Mouse (Mus musculus) midbrain, embryonic 14.5 days (tissue): ENCODE measurements around the gene Nol12. TPM values are rescaled to one million over a fixed set of nuclear protein-coding genes. Genes with fewer than 3 reads are reported as not detected.

Experiments
- ATAC-seq: fragments of 200-750 bp; cut with Nextera tagmentation; 2 replicates; pipeline ENCODE4 v1.8.0; 2017; ENCODE audit warnings: moderate number of reproducible peaks, moderate library complexity; ENCODE audit not compliant: low FRiP score, low TSS enrichment
- DNase-seq: peaks from one replicate; pipeline ENCODE4 v3.0.0-alpha.2; 2015
- H3K27ac ChIP-seq: fragments of 300-500 bp; sonication (generic); replicated peaks from 2 replicates; pipeline ENCODE4 v1.5.1; 2014; ENCODE audit warnings: mild to moderate bottlenecking, low read depth, low read length, moderate library complexity
- H3K27me3 ChIP-seq: fragments of 300-500 bp; sonication (generic); 2 replicates; pipeline ENCODE4 v1.6.1; 2014; ENCODE audit warnings: low read length, control low read depth, mixed read lengths; ENCODE audit not compliant: control insufficient read depth, insufficient read depth
- H3K36me3 ChIP-seq: fragments of 300-500 bp; sonication (generic); 2 replicates; pipeline ENCODE4 v1.6.1; 2014; ENCODE audit warnings: low read length, control low read depth; ENCODE audit not compliant: control insufficient read depth, insufficient read depth
- H3K4me1 ChIP-seq: fragments of 300-500 bp; sonication (generic); 2 replicates; pipeline ENCODE4 v1.6.1; 2014; ENCODE audit warnings: mild to moderate bottlenecking, antibody characterized with exemption, low read length, control low read depth; ENCODE audit not compliant: control insufficient read depth, insufficient read depth
- H3K4me2 ChIP-seq: fragments of 300-500 bp; sonication (generic); 2 replicates; pipeline ENCODE4 v1.6.1; 2014; ENCODE audit warnings: mild to moderate bottlenecking, low read length, moderate library complexity
- H3K4me3 ChIP-seq: fragments of 300-500 bp; sonication (generic); replicated peaks from 2 replicates; pipeline ENCODE4 v1.5.1; 2014; ENCODE audit warnings: low read depth, low read length
- H3K9ac ChIP-seq: fragments of 300-500 bp; sonication (generic); replicated peaks from 2 replicates; pipeline ENCODE4 v1.6.1; 2014; ENCODE audit warnings: mild to moderate bottlenecking, low read length, moderate library complexity
- H3K9me3 ChIP-seq: fragments of 300-500 bp; sonication (generic); 2 replicates; pipeline ENCODE4 v1.6.1; 2016; ENCODE audit warnings: low read length, control low read depth, mixed read lengths; ENCODE audit not compliant: control insufficient read depth
- WGBS: fragments of 180-500 bp; shearing (Covaris S2); extraction: QIAGEN DNeasy Blood & Tissue Kit; methylation state at CpG from one replicate; pipeline ENCODE4 v1.1.7; 2014; 5-methylcytosine and 5-hydroxymethylcytosine counted together
- microRNA-seq: library from miRNA; unstranded; fragments of <30 nt; microRNA quantifications from one replicate; pipeline ENCODE4, GENCODE M21; 2016
- polyA plus RNA-seq: library from polyadenylated mRNA; unstranded; fragments of >200 nt; fragmentation: Nextera tagmentation; extraction: Ambion mirVana; gene quantifications from 2 replicates; pipeline ENCODE4 v1.2.1, GENCODE M21; 2014

Nol12 gene
- polyA plus RNA-seq, 1 experiment from 2014 or later: 61.0 TPM

DNA sequence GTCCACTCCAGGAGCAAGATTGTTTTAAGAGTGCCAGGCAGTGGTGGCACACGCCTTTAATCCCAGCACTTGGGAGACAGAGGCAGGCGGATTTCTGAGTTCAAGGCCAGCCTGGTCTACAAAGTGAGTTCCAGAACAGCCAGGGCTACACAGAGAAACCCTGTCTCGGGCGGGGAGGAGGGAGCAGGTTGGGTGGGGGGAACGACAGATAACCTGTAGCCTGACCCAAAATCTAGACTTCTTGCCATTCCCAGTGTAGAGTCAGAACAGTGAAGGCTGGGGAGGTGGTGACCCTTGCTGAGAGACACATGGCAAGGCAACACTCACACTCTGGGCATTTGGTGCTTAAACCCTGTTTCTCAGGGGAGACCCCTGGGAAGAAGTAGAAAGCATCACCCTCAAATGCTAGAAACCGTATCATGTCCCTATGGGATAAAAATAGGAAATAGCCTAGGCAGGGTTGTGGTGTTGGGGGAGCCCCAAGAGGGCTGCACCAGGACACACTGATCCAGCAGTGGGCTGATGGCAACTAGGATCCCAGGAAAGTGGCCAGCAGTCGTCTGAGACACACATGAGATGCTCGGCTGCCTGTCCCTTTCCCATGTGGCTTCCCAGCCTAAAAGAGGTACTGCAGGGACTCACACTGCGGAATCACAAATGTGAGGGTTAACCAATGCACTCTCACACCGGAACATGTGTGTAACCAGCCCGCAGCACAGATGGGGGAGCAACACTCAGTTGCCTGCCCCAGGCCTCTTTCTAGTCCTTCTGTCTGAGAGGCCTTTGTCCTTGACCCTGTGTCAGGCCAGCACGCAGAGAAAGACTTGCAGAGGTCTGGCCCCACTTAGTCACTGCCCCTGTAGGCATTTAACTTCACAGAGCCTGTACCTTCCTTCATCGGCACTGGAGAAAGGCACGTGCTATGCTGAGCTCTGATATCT is 54.7 kb downstream of the Nol12 start:
- DNase-seq (no peak), ATAC-seq (no peak)
- no peak overlapping the region for H3K9ac ChIP-seq
- no peak overlapping the region for H3K4me2 ChIP-seq
- H3K27me3 ChIP-seq: no peaks in the 10 kb centered on the region
- peaks cover 58% of the 10 kb centered on the region for H3K36me3 ChIP-seq
- no peaks in the 10 kb centered on the region for H3K4me1 ChIP-seq
- H3K27ac ChIP-seq: no peak overlapping the region
- H3K4me3 ChIP-seq: no peak overlapping the region
- 92% methylated on average over 14 of the region's 14 CpGs for WGBS
- no peaks in the 10 kb centered on the region for H3K9me3 ChIP-seq

DNA sequence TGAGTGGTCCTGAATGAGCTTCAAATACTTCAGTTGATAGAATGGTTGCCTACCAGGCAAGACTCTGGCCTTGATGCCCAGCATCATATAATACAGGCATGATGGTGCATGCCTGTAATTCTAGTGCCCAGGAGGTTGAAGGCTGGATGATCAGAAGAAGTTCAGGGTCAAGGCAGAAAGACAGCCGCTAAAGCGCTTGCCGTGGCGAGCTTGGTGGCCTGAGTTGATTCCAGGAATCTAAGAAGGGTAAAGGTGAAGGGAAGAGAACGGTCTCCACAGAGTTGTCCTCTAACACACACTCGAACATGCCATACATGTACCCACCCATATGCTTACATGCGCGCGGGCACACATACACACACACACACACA is 55.3 kb downstream of the Nol12 start:
- 98% methylated on average over 9 of the region's 9 CpGs for WGBS
- H3K4me2 ChIP-seq: no peak overlapping the region
- no peak overlapping the region for H3K4me3 ChIP-seq
- H3K9me3 ChIP-seq: no peaks in the 10 kb centered on the region
- no peak overlapping the region for H3K27ac ChIP-seq
- H3K9ac ChIP-seq: no peak overlapping the region
- DNase-seq (no peak), ATAC-seq (no peak)
- H3K27me3 ChIP-seq: no peaks in the 10 kb centered on the region
- H3K4me1 ChIP-seq: no peaks in the 10 kb centered on the region
- H3K36me3 ChIP-seq: peaks cover 64% of the 10 kb centered on the region

DNA sequence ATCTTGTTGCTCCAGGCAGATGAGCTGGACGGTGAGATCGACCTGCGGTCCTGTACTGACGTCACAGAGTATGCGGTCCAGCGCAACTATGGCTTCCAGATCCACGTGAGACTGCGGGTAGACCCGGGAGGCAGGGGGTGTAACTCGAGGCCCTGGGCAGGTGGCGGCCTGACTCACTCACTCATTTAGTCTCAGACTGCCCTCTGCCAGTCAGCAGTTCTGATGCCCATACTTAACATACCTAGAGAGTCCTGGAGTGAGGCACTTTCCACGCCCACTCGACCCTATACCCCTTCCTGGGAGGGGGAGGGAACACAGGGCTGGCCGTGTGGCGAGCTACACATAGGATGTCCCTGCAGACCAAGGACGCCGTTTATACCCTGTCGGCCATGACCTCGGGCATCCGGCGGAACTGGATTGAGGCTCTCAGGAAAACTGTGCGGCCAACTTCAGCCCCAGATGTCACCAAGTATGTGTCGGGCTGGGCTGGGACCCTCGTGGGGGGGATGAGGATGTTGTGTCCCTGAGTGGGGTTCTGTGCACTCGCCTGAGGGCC is 56.3 kb downstream of the Nol12 start:
- no peak for ATAC-seq
- WGBS: 95% methylated on average over 25 of the region's 25 CpGs
- no peak overlapping the region for H3K9ac ChIP-seq
- no peak overlapping the region for H3K4me3 ChIP-seq
- no peaks in the 10 kb centered on the region for H3K4me1 ChIP-seq
- H3K4me2 ChIP-seq: no peak overlapping the region
- peaks cover 70% of the 10 kb centered on the region for H3K36me3 ChIP-seq
- H3K9me3 ChIP-seq: no peaks in the 10 kb centered on the region
- H3K27me3 ChIP-seq: no peaks in the 10 kb centered on the region
- H3K27ac ChIP-seq: no peak overlapping the region
- DNase-seq: no peak

DNA sequence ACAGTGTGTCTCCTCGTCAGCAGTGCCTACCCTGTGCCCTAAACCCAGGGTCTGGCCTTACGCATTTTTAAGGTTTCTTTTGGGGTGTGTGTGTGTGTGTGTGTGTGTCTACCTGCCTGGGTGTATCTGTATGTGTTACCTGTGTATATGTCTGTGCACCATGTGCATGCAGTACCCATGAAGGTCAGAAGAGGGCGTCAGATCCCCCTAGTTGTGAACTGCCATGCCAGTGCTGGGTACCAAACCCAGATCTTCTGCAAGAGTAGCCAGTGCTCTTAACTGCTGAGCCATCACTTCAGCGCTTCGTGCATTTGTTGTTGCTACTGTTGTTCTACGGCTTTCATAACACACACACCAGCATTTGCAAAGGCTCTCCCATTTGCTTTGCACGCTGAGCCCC is 57.5 kb downstream of the Nol12 start:
- no peaks in the 10 kb centered on the region for H3K4me1 ChIP-seq
- no peak for ATAC-seq
- H3K9ac ChIP-seq: no peak overlapping the region

DNA sequence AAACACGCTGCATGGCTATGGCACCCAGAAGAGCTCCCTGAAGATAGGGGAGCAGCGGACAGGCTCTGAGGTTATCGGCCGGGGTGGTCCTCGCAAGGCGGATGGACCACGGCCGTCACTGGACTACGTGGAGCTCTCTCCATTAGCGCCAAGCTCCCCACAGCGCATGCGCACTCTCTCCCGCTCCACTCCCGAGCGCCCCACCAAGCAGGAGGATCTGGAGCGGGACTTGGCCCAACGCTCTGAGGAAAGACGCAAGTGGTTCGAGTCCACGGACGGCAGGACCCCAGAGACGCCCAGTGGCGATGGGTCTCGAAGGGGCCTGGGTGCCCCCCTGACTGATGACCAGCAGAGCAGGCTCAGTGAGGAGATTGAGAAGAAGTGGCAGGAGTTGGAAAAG is 58.2 kb downstream of the Nol12 start:
- Histone ChIP-seq H3K36me3 (peaks cover 68% of the 10 kb centered on the region), H3K9ac (no peak overlapping the region), H3K27me3 (no peaks in the 10 kb centered on the region), H3K4me2 (no peak overlapping the region), H3K4me3 (no peak overlapping the region), H3K9me3 (no peaks in the 10 kb centered on the region), H3K4me1 (no peaks in the 10 kb centered on the region), H3K27ac (no peak overlapping the region)
- ATAC-seq (no peak), DNase-seq (no peak)
- WGBS: 97% methylated on average over 24 of the region's 24 CpGs

More for the DNA sequence above, 57.5 kb downstream of the Nol12 start:
- Histone ChIP-seq H3K4me3 (no peak overlapping the region), H3K27ac (no peak overlapping the region), H3K36me3 (peaks cover 70% of the 10 kb centered on the region), H3K27me3 (no peaks in the 10 kb centered on the region), H3K4me2 (no peak overlapping the region), H3K9me3 (no peaks in the 10 kb centered on the region)
- no peak for DNase-seq
- WGBS: 90% methylated on average over 7 of the region's 7 CpGs

Small RNA genes within 50 kb of the gene (microRNA-seq; reads per million reads assigned to microRNA genes)
- 0.44 reads per million for gene Mir6955

Other genes starting within 250 kb of the Nol12 start
- 4.0 and 8.1 TPM in 2 replicates for gene Elfn2, start 216.2 kb upstream of the Nol12 start, polyA plus RNA-seq
- 16.7 and 28.0 TPM in 2 replicates for gene Mfng, start 161.5 kb upstream of the Nol12 start, polyA plus RNA-seq
- 1.3 and 1.6 TPM in 2 replicates for gene Card10, start 131.9 kb upstream of the Nol12 start, polyA plus RNA-seq
- gene Cdc42ep1, start 92.3 kb upstream of the Nol12 start, polyA plus RNA-seq: 7.8 and 8.8 TPM in 2 replicates
- gene Lgals2, start 79.4 kb upstream of the Nol12 start, polyA plus RNA-seq: not detected in 2 replicates
- gene Gga1, start 57.7 kb upstream of the Nol12 start, polyA plus RNA-seq: 37.3 and 42.0 TPM in 2 replicates
- gene Gm49510, start 35.3 kb upstream of the Nol12 start, polyA plus RNA-seq: not detected in 2 replicates
- 1.7 and 2.9 TPM in 2 replicates for gene Sh3bp1, start 35.2 kb upstream of the Nol12 start, polyA plus RNA-seq
- 111 and 147 TPM in 2 replicates for gene Pdxp, start 21.0 kb upstream of the Nol12 start, polyA plus RNA-seq
- gene Lgals1, start 8.2 kb upstream of the Nol12 start, polyA plus RNA-seq: 13.8 and 101 TPM in 2 replicates
- 42.5 and 46.5 TPM in 2 replicates for gene Triobp, start 12.8 kb downstream of the Nol12 start, polyA plus RNA-seq
- 94.4 and 154 TPM in 2 replicates for gene H1f0, start 93.5 kb downstream of the Nol12 start, polyA plus RNA-seq
- not detected in 2 replicates for gene Galr3, start 107.0 kb downstream of the Nol12 start, polyA plus RNA-seq
- 50.2 and 52.6 TPM in 2 replicates for gene Ankrd54, start 128.0 kb downstream of the Nol12 start, polyA plus RNA-seq
- gene Eif3l, start 140.2 kb downstream of the Nol12 start, polyA plus RNA-seq: 141 and 182 TPM in 2 replicates
- gene Micall1, start 174.0 kb downstream of the Nol12 start, polyA plus RNA-seq: 11.8 and 11.9 TPM in 2 replicates
- gene Polr2f, start 206.1 kb downstream of the Nol12 start, polyA plus RNA-seq: 287 and 355 TPM in 2 replicates
- gene 1700088E04Rik, start 206.3 kb downstream of the Nol12 start, polyA plus RNA-seq: 14.0 and 17.3 TPM in 2 replicates
- 1.5 and 2.3 TPM in 2 replicates for gene Sox10, start 230.3 kb downstream of the Nol12 start, polyA plus RNA-seq